Mouse (Mus musculus) ZHBTc4 (cell line): Measurements from ENCODE around the gene Nap1l1.

Experiments used
- DNase-seq: peaks from one replicate; pipeline ENCODE4 v3.0.0-alpha.2; 2011; ENCODE audit warnings: low read depth, low spot score

Nap1l1 gene

DNA sequence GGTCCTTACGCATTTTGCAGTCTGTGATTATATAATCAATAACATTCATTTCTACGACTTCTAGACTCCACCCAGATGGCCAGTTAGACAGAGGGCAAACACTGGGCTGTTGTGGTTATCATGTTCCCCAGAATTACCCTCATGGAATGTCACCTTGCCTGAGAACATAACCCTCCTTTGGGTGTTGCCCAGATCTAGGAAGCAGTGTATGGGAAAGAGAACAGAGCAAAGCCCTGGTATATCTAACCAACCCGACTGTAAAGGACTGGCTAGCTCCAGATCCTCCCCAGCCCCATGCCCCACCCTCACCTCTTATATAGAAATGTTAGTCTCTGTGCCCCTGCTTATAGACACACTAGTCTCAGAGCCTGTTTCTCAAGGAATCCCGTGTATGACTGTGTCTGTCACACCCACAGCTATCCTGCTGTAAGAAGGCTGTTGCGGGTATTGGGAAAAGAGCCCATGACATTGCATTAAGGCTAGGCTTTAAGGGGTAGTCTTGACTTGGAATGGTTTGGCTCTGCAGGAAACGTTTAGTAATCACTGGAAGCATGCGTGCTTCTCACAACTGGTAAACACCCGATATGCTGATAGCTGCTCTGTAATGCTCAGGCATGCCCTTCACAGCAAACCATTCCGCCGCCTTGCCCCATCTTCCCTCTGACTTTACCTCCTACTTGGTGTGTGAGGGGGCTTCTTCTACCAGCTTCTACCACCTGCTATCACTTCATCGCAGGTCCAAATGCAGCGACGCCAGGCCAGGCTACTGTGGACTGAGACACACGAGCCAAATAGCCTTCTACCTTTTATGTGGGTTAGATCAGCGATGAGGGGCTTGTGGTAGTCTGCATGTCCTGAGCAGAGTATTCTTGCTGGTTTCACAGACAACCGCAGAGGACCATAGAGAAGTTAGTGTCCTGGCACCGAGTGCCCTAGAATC lies 42.3 kb downstream of the Nap1l1 start:
- no peak for DNase-seq

DNA sequence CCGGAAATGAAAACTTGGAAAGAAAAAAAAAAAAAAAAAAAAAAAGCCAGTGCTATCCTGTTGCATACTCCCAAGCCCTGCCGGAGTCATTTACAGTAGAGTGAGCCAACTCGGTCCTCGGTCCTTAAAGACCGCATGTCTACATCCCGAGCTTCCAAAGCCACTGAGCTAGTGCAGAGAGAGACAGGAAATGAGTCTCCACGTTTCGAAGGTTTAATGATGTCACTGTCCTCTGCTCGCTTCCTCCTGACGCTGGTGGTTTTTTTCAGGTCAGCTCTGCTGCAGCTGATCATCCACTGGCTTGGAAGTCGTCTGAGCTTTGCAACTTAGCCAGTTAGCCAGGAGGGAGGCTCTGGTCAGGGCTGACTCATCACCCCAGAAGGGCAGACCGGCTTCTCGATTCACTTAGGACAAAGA lies 43.2 kb downstream of the Nap1l1 start:
- DNase-seq = no peak

DNA sequence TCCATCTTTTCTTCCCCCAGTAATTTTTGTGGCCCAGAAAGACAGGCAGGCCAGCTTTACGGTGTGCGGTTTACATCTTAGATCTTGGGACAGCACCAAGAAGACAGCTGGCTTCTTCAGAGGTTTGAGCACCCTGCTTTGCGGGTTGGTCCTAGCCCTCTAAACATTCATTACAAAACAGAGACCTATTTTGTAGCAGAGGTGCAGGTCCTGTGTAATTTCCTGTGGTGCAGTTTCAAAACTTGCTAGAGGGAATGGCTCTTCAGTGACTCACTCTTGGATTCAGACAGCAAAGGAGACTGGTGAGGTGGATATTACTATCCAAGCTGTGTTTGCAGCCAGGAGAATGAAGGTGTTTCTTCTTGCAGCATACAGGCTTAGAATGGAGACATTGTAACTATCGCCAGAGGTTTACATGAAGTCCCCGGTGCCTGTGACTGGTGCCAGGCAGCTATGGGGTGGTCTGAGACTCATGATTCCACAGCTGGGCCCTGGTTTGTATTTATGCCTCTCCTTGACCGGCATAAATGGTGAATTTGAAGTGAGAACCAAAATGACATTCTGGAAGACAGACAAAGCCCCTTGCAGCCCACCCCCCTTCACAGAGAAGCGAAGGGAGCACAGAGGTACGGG lies 43.9 kb downstream of the Nap1l1 start:
- no peak for DNase-seq

DNA sequence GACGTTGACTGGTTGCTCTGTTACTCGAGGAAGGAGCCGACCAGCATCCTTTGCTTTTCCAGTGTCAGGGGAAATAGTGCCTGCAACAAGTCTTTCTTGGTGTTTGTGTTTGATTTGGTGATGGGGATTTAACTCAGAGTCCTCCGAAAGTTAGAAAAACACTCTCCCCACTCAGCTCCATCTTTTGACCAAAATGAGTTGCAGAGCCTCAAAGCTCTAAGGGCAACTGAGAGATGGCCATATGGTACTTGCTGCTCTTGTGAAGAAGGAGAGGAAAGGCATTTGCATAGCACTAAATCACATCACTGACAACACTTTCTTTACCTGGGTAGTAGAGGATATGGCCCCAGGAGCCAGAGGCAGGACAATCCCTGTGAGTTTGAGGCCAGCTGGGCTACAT lies 45.3 kb downstream of the Nap1l1 start:
- DNase-seq = no peak

DNA sequence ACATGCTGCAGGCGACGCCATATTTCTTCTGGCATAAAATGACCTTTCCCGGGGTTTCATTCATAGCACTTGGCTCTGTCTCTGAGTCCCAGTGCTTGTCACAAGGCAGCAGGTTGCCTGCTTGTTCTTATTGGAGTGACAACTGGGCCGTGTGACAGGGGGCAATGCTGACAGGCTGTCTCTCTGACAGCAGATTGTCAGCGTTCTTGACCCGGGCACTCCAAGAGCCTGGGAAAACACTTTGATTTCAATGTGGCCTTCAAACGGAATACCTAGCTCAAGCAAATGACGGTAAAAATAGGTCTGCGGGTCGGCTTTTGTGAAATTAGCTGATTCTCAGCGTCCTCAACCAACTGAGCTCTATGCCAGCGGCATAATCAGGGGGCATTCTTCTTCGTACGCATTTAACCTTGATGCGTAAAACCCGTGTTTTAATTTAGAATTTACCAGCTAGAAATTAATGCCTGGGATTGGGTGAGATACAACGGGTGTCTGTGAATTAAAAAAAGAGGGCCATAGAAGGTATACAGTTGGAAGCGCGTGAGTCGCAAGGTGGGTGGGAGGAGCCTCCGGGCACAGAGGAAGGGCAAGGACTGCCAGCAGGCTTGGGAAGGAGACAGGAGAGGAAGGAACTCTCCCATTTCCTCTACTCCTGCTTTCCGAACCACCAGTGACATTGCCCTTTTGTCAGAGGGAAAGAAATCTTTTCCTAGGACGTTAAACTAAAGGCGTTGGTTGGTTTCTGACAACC lies 46.8 kb downstream of the Nap1l1 start:
- peak; percentile 34 for DNase-seq

DNA sequence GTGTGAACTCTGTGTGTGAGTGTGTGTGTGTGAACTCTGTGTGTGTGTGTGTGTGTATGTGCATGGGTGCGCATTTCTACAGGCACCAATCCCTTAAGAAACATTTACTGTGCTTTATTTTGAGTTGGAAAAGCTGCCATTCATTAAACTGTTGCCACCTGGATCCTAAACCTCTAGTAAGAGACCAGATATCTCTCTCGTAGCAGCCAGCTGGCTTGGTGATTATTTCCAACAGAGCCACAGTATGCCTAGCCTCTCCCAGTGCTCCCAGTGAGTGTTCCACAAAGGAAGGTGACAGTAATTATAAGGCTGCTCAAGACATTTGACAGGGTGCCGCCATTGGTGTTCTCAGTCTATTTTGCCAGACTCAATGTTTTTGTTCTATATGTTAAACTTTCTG lies 47.6 kb downstream of the Nap1l1 start:
- no peak for DNase-seq

DNA sequence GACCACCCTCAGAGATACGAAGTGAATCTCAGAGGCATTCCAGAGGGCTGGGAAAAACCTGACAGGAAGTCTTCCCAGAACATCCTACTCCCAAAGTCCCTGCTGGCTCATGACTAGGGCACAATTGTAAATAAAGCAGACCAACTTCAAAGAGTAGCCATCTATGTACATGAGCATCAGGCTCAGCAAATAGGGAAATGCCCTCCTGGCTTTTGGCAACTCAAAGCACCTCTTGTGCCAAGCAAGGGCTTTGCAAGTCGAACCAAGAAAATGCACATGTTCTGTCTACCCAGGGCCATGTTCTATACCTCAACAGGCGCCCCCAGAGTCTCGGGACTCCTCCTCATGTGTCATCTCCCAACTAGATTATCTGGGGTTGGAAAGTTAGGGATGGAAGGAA lies 48.6 kb downstream of the Nap1l1 start:
- DNase-seq = no peak

DNA sequence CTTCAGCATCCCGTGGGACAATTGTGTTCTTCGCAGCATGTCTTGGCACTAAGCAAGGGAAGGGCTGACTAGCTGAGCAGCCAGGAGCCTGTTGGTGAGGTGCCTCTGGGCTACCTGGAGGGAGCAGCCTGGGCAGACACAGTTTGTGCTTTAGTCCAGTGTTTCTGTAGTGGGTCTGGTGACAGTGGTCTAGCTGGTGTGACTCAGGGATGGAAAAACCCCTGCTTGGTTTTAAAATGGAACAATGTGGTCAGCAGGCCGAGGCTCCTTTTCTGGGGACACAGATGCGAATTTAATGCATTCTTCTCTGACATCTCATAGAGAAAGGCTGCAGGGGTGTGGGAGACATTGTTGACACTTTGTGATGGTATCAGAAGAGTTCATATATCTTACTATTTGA lies 49.2 kb downstream of the Nap1l1 start:
- no peak for DNase-seq

DNA sequence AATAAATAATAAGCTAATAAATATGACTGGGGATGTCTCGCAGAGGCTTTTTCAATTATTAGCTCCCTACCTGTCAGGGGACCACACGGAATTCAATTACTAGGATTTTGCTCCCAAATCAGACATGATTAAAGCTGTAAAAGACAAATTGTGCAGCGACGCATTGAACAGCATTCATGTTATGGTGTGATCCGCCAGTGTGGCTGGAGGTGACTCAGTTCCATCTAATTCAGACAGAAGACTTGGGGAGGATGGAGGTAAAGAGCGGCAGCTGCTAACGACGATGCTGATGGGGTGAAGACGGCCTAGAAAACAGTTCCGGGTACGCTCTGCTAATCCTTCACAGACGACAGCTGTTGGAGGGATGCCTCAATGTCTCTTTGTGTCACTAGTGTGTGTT lies 50.9 kb downstream of the Nap1l1 start:
- no peak for DNase-seq

GRCm38 (mm10) chr10:111527057-111527456 lies 54.0 kb downstream of the Nap1l1 start:
- DNase-seq = no peak

DNA sequence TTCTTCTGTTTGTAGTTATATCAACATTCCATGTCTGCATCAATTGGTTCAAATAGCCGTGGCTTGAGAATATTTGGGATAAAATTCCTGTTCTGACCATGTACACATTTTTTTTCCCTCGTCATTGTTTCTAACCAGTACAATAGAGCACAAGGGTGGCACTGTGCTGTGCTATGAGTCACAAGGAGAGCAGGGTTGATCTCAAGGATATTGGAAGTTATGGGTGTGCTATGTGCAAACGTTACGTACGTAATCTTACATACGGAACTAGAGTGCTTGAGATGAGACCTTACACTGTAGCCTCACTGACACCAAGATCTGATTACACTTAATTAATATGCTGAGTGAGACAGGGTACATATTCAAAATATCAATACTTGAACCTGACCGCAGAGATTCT lies 54.6 kb downstream of the Nap1l1 start:
- no peak for DNase-seq

DNA sequence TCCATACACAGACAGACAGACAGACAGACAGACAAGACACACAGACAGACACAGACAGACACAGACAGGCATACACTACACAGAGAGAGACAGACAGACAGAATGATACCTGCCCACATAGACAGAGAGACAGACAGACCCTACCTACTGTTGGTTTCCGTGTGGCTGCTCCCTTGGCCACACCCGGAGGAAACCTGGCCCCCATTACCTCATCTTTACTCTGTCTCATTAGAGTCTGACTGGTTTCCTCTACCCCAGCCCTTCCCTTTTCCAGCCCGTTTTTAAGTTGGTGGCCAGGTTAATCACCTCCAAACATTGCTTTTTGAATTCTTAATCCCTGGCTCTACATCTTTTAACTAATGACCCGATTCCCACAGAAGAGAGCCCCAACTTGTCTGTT lies 55.3 kb downstream of the Nap1l1 start:
- no peak for DNase-seq

GRCm38 (mm10) chr10:111530398-111530797 lies 57.4 kb downstream of the Nap1l1 start:
- DNase-seq = no peak

GRCm38 (mm10) chr10:111534691-111535090 lies 61.7 kb downstream of the Nap1l1 start:
- no peak for DNase-seq

GRCm38 (mm10) chr10:111537410-111537809 lies 64.4 kb downstream of the Nap1l1 start:
- DNase-seq = no peak

DNA sequence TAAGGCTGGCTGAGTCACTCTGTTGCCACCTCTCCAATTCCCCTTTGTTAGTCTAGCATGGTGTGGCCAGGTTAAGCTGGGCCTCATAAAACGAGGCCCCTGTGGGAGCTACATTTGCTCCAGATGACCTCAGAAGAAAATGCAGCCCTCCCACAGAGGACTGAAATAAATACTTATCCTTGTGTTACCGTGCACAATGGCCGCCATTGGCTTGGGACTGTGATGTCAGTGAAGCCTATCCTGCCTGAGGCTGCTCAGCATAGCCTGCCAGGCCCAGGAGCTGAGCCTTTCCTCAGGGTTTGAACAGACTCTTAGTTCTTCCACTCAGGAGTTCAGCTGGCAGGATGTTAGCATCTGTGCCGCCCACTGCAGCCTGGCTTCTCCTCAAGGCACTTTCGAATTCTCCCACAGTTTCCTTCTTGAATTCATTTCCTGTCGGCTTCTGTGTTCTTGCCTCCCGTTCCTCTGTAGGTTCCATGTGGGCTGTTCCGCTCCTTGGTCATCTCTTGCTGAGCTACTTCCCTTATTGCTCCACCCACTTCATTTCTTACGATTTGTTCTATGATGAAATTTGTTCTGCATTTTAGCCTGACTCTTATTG lies 66.8 kb downstream of the Nap1l1 start:
- DNase-seq = peak; percentile 43

DNA sequence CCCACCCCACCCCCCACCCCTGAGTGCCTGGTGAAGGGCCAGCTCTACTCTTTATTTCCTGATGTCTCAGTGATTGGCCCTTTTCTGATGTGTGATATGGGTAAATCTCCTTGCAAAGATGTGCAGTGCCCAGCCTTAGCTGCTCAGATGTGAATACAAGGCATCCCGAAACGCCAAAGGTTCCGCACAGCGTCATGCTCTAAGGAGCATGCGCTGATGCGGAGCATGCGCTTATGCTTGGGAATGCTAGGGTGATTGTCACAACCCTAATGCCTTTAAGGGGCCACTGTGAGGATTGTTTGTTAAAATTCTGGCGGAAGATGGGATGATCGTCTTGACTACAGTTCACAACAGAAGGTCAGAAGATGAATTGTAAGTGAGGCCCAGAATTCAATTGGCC lies 67.7 kb downstream of the Nap1l1 start:
- DNase-seq = no peak

- no peak for DNase-seq
Observed at GRCm38 (mm10) chr10:111543106-111543505, 70.1 kb downstream of the Nap1l1 start.

- no peak for DNase-seq
Observed at GRCm38 (mm10) chr10:111543781-111544260, 70.8 kb downstream of the Nap1l1 start.

- no peak for DNase-seq
Observed at GRCm38 (mm10) chr10:111544311-111544710, 71.3 kb downstream of the Nap1l1 start.

- no peak for DNase-seq
Observed at GRCm38 (mm10) chr10:111545648-111546047, 72.6 kb downstream of the Nap1l1 start.
